Mouse (Mus musculus): ENCODE measurements around the gene Amn1. TPM values are rescaled to one million over a fixed set of nuclear protein-coding genes. Genes with fewer than 3 reads are reported as not detected.

The Amn1 gene
- polyA plus RNA-seq, 1 experiment from 2014 or later: 61.7 TPM

Other genes starting within 250 kb of the Amn1 start
- gene Sinhcaf, start 242.2 kb downstream of the Amn1 start, polyA plus RNA-seq (2014; fragmentation: Nextera tagmentation; extraction: Ambion mirVana): 258 and 270 TPM in 2 replicates
- gene Dennd5b, start 87.0 kb downstream of the Amn1 start, polyA plus RNA-seq (2014; fragmentation: Nextera tagmentation; extraction: Ambion mirVana): 14.6 and 16.3 TPM in 2 replicates
- gene Gm10203, start 58.5 kb downstream of the Amn1 start, polyA plus RNA-seq (2014; fragmentation: Nextera tagmentation; extraction: Ambion mirVana): not detected in 2 replicates
- gene Etfbkmt, start 48.9 kb downstream of the Amn1 start, polyA plus RNA-seq (2014; fragmentation: Nextera tagmentation; extraction: Ambion mirVana): 8.2 and 8.4 TPM in 2 replicates
- 36.4 and 43.0 TPM in 2 replicates for gene Resf1, start 120.7 kb upstream of the Amn1 start, polyA plus RNA-seq (2014; fragmentation: Nextera tagmentation; extraction: Ambion mirVana)
- gene Bicd1, start 220.2 kb upstream of the Amn1 start, polyA plus RNA-seq (2014; fragmentation: Nextera tagmentation; extraction: Ambion mirVana): 14.0 and 17.8 TPM in 2 replicates

Data from neural tube, embryonic 11.5 days (tissue).